Mouse (Mus musculus): ENCODE results near the gene Ube2q1. TPM values are rescaled to one million over a fixed set of nuclear protein-coding genes. Genes with fewer than 3 reads are reported as not detected.
A peak's percentile ranks its signal among the peaks of the same experiment; 100 is the strongest.

The Ube2q1 gene
- total and polyA plus RNA-seq, 2 experiments from 2014 or later = 9.2 to 53.2 TPM

- Histone ChIP-seq H3K4me1 (ENCODE audit: insufficient read depth, low read length) (no peaks in the 10 kb centered on the region), H3K9ac (replicated peaks; ENCODE audit: low read length) (no peak overlapping the region), H3K27me3 (ENCODE audit: insufficient read depth, low read length) (no peaks in the 10 kb centered on the region), H3K4me2 (ENCODE audit: low read depth, low read length) (no peak overlapping the region), H3K4me3 (ENCODE audit: low read length) (no peak overlapping the region), H3K9me3 (ENCODE audit: low read length) (no peaks in the 10 kb centered on the region), H3K27ac (0 out of 2 replicates have a peak overlapping the region, but pooled peaks have one; percentile 3), H3K36me3 (ENCODE audit: insufficient read depth, low read length) (peaks cover 48% of the 10 kb centered on the region)
- ATAC-seq (peak; percentile 22; the same call in 1 of the 2 replicates), DNase-seq (ENCODE audit: low spot score) (no peak)
- no peak for TF ChIP-seq CTCF (IDR thresholded peaks at IDR 0.05; ENCODE audit: low read depth)
- 22% methylated on average over 1 of the region's 1 CpGs for WGBS
Observed at GRCm38 (mm10) chr3:89752307-89752706, 21.1 kb upstream of the Ube2q1 start.

DNA sequence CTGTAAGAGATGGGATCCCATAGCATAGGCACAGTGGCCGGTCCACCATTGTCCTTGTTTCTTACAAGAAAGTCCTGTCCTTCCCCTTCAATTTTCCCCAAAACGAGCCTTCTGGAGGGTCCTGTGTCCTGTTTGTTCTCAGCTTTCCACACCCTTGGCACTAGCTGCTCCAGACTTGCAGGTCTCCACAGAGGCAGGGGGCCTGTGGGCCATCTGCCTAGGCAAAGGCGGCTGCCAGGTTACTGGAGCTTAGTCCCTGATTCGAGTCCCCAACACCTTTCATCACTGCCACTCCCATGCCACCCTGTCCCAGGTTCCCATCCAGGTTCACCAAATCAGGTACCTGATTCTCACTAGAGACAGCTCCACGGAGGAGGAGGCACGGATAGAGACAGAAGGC is 18.1 kb upstream of the Ube2q1 start:
- ATAC-seq = no peak
- Histone ChIP-seq H3K27me3 (ENCODE audit: insufficient read depth, low read length) (no peaks in the 10 kb centered on the region), H3K9ac (replicated peaks; ENCODE audit: low read length) (no peak overlapping the region), H3K4me3 (ENCODE audit: low read length) (no peak overlapping the region), H3K36me3 (ENCODE audit: insufficient read depth, low read length) (peaks cover 28% of the 10 kb centered on the region; the same call in 1 of the 2 replicates), H3K4me2 (ENCODE audit: low read depth, low read length) (no peak overlapping the region), H3K4me1 (ENCODE audit: insufficient read depth, low read length) (peaks cover 14% of the 10 kb centered on the region), H3K9me3 (ENCODE audit: low read length) (no peaks in the 10 kb centered on the region), H3K27ac (no peak overlapping the region)
- TF ChIP-seq CTCF (IDR thresholded peaks at IDR 0.05; ENCODE audit: low read depth) = no peak
- WGBS = 72% methylated on average over 6 of the region's 6 CpGs
- DNase-seq (ENCODE audit: low spot score) = no peak

DNA sequence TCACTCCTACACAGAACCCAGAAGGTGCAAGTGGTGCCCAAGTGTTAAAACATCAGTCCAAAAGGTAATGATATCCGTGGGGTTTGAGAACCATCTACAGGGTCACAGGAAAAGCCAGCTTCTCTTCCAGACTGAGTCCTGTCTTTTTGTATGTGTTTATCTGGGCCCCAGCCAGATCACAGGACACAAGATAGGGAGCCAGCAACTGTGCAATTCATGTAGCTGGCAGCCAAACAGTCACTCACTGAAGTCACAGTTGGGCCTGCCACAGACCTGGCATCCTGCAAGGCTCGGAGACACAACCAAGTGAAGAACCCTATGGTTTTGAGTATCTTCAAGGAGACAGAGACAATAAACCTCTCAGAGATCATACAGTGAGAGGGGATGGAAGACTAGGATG is 15.6 kb upstream of the Ube2q1 start:
- H3K9ac ChIP-seq (replicated peaks; ENCODE audit: low read length) = no peak overlapping the region
- H3K27ac ChIP-seq = no peak overlapping the region
- H3K36me3 ChIP-seq (ENCODE audit: insufficient read depth, low read length) = peaks cover 5% of the 10 kb centered on the region; the same call in 1 of the 2 replicates
- H3K4me3 ChIP-seq (ENCODE audit: low read length) = no peak overlapping the region
- no peaks in the 10 kb centered on the region for H3K27me3 ChIP-seq (ENCODE audit: insufficient read depth, low read length)
- DNase-seq (ENCODE audit: low spot score) = no peak
- no peak overlapping the region for H3K4me2 ChIP-seq (ENCODE audit: low read depth, low read length)
- no peak for ATAC-seq
- no peaks in the 10 kb centered on the region for H3K9me3 ChIP-seq (ENCODE audit: low read length)
- H3K4me1 ChIP-seq (ENCODE audit: insufficient read depth, low read length) = peaks cover 16% of the 10 kb centered on the region
- WGBS = 75% methylated on average over 2 of the region's 2 CpGs
- TF ChIP-seq CTCF (IDR thresholded peaks at IDR 0.05; ENCODE audit: low read depth) = no peak

- H3K4me1 ChIP-seq (ENCODE audit: insufficient read depth, low read length) = peaks cover 23% of the 10 kb centered on the region
- H3K27ac ChIP-seq = peak overlapping the region; percentile 11; the same call in 1 of the 2 replicates
- H3K9me3 ChIP-seq (ENCODE audit: low read length) = no peaks in the 10 kb centered on the region
- 36% methylated on average over 3 of the region's 3 CpGs for WGBS
- ATAC-seq = no peak
- DNase-seq (ENCODE audit: low spot score) = peak; percentile 48
- 0 out of 2 replicates have a peak overlapping the region, but pooled peaks have one; percentile 15 for H3K4me3 ChIP-seq (ENCODE audit: low read length)
- H3K4me2 ChIP-seq (ENCODE audit: low read depth, low read length) = peak overlapping the region; percentile 44
- peaks cover 5% of the 10 kb centered on the region; the same call in 1 of the 2 replicates for H3K36me3 ChIP-seq (ENCODE audit: insufficient read depth, low read length)
- H3K27me3 ChIP-seq (ENCODE audit: insufficient read depth, low read length) = no peaks in the 10 kb centered on the region
- 0 out of 2 replicates have a peak overlapping the region, but pooled peaks have one; percentile 37 for H3K9ac ChIP-seq (replicated peaks; ENCODE audit: low read length)
- no peak for TF ChIP-seq CTCF (IDR thresholded peaks at IDR 0.05; ENCODE audit: low read depth)
Observed at GRCm38 (mm10) chr3:89759786-89760185, 13.6 kb upstream of the Ube2q1 start.

- Histone ChIP-seq H3K9me3 (ENCODE audit: low read length) (no peaks in the 10 kb centered on the region), H3K4me1 (ENCODE audit: insufficient read depth, low read length) (peaks cover 18% of the 10 kb centered on the region), H3K4me3 (ENCODE audit: low read length) (peak within 1 kb of the TSS; percentile 55), H3K27me3 (ENCODE audit: insufficient read depth, low read length) (no peaks in the 10 kb centered on the region), H3K36me3 (ENCODE audit: insufficient read depth, low read length) (no peaks in the 10 kb centered on the region), H3K4me2 (ENCODE audit: low read depth, low read length) (peak within 1 kb of the TSS; percentile 60), H3K27ac (peak within 1 kb of the TSS; percentile 72), H3K9ac (replicated peaks; ENCODE audit: low read length) (peak within 1 kb of the TSS; percentile 65)
- DNase-seq (ENCODE audit: low spot score) = peak; percentile 81
- ATAC-seq = peak; percentile 84
- TF ChIP-seq CTCF (IDR thresholded peaks at IDR 0.05; ENCODE audit: low read depth) = no peak
- WGBS = under 1% methylated on average over 35 of the region's 36 CpGs
Observed at GRCm38 (mm10) chr3:89764119-89764724, 9.2 kb upstream of the Ube2q1 start, which contains the start of gene Chrnb2. TSS of gene Chrnb2 (minus strand) at chr3:89764632.

DNA sequence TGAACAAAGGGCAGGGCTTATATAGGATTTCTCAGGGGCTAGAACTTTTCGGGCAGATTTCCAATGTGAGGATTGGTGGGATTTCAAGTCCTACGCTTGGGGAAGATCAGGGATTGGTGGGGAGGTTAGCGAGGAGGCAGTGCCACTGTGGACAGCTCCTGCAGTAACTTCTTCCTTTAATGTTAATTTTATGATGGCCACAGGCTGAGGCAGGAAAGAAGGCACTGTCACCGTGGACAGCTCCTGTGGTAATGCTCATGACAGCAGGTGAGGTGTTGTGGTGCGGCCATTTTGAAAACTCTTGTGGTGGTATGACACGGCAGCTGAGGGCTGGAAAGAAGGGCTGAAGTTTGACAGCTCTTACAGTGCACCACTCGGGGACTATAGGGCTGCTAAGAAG is 3.8 kb upstream of the Ube2q1 start:
- Histone ChIP-seq H3K4me3 (ENCODE audit: low read length) (no peak overlapping the region), H3K4me1 (ENCODE audit: insufficient read depth, low read length) (peaks cover 11% of the 10 kb centered on the region), H3K4me2 (ENCODE audit: low read depth, low read length) (no peak overlapping the region), H3K9me3 (ENCODE audit: low read length) (no peaks in the 10 kb centered on the region), H3K36me3 (ENCODE audit: insufficient read depth, low read length) (no peaks in the 10 kb centered on the region), H3K9ac (replicated peaks; ENCODE audit: low read length) (no peak overlapping the region), H3K27me3 (ENCODE audit: insufficient read depth, low read length) (no peaks in the 10 kb centered on the region), H3K27ac (no peak overlapping the region)
- 75% methylated on average over 7 of the region's 7 CpGs for WGBS
- no peak for ATAC-seq
- no peak for DNase-seq (ENCODE audit: low spot score)
- TF ChIP-seq CTCF (IDR thresholded peaks at IDR 0.05; ENCODE audit: low read depth) = no peak

DNA sequence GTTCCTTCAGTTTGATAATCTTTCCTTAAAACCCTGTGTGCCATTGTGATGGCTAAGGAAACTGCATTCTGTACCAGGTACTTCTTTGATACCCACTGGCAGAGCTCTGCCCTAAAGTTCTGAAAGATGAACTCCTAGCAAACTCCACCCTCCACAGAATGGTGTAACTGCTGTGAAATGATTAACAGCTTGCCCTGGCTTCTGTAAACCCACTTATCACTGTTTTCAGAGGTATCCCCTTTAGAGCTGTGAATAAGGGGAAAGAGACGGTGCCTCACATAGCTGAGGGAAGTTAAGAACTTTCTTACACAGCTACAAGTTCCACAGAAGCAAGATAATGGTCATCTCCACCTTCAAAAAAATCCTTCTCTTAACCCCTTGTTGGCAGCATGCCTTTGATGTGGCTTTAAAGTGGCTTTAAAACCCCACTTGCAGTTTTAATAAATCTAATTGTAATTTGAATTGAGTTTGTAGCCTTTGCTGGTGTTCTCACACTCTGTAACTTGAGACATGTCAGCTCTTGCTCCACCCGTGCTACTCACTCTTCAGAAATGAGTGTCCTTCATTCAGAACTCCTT is 2.9 kb upstream of the Ube2q1 start:
- Histone ChIP-seq H3K9me3 (ENCODE audit: low read length) (no peaks in the 10 kb centered on the region), H3K36me3 (ENCODE audit: insufficient read depth, low read length) (no peaks in the 10 kb centered on the region), H3K4me2 (ENCODE audit: low read depth, low read length) (no peak overlapping the region), H3K4me3 (ENCODE audit: low read length) (no peak overlapping the region), H3K27me3 (ENCODE audit: insufficient read depth, low read length) (no peaks in the 10 kb centered on the region), H3K4me1 (ENCODE audit: insufficient read depth, low read length) (peaks cover 19% of the 10 kb centered on the region), H3K27ac (no peak overlapping the region), H3K9ac (replicated peaks; ENCODE audit: low read length) (no peak overlapping the region)
- ATAC-seq = no peak
- TF ChIP-seq CTCF (IDR thresholded peaks at IDR 0.05; ENCODE audit: low read depth) = no peak
- WGBS = 58% methylated on average over 2 of the region's 2 CpGs
- no peak for DNase-seq (ENCODE audit: low spot score)

Measured in hindbrain, postnatal 0 days (tissue).